Mouse (Mus musculus): Measurements from ENCODE around the gene Cd46.

- TF ChIP-seq CTCF (IDR thresholded peaks at IDR 0.05) (no peak), POLR2A (IDR thresholded peaks at IDR 0.05; ENCODE audit: insufficient read depth, low read depth, low read length) (no peak)
Measured at GRCm38 (mm10) chr1:195027507-195027906, 64.5 kb downstream of the Cd46 start.
